Comparison of ENCODE assay signal across 32 mouse cellular contexts in genomic region chr1:63437529-63437928, GRCm38 (mm10). TPM values are rescaled to one million over a fixed set of nuclear protein-coding genes. Genes with fewer than 3 reads are reported as not detected.
DNase-seq lines count a peak whose midpoint lies in the region; ATAC-seq and TF ChIP-seq lines count a peak whose summit lies in the region.
"Had no signal": no experiment of that assay in that cellular context is flagged by ENCODE, and none has a peak within 500 bp of the region (broad histone marks: within the 10 kb centered on the region; RNA-seq: fewer than 3 reads in every experiment).

No protein-coding gene starts in this region.

- no peak overlapping the region for H3K27ac ChIP-seq in MEL (ENCODE audit: control insufficient read depth, low read depth, low read length)
- H3K27ac ChIP-seq: embryonic facial prominence, embryonic 15.5 days; forebrain, embryonic 13.5 days; hindbrain, embryonic 14.5 days; limb, embryonic 13.5 days; liver, embryonic 13.5 days; lung, embryonic 15.5 days; midbrain, embryonic 10.5 days; midbrain, embryonic 15.5 days; neural tube, embryonic 12.5 days had no signal

- peak; percentile 48 to 71; a peak in 3 of 4 replicates for TF ChIP-seq EP300 in MEL (IDR thresholded peaks at IDR 0.05; ENCODE audit: low read depth in 1 of 2, low read length in 2 of 2)

- no peaks in the 10 kb centered on the region for H3K4me1 ChIP-seq in MEL (ENCODE audit: control insufficient read depth in 1 of 2, insufficient read depth in 2 of 2, low read length in 2 of 2)
- H3K4me1 ChIP-seq: embryonic facial prominence, embryonic 15.5 days; forebrain, embryonic 13.5 days; heart, embryonic 12.5 days; limb, embryonic 13.5 days; liver, embryonic 13.5 days; midbrain, embryonic 15.5 days; neural tube, embryonic 12.5 days had no signal

- H3K79me2 ChIP-seq in MEL (ENCODE audit: control insufficient read depth, insufficient read depth, low read length, poor library complexity): no peaks in the 10 kb centered on the region

- no peak overlapping the region for H3K9ac ChIP-seq in MEL (ENCODE audit: control insufficient read depth, low read depth, low read length, poor library complexity, severe bottlenecking)
- H3K9ac ChIP-seq: embryonic facial prominence, embryonic 15.5 days; forebrain, embryonic 13.5 days; heart, embryonic 12.5 days; hindbrain, embryonic 14.5 days; limb, embryonic 13.5 days; liver, embryonic 13.5 days; lung, embryonic 15.5 days; midbrain, embryonic 15.5 days; neural tube, embryonic 12.5 days had no signal

- TF ChIP-seq RAD21 in MEL (IDR thresholded peaks at IDR 0.05; ENCODE audit: low read depth, low read length): no peak

- TF ChIP-seq CTCF in MEL (IDR thresholded peaks at IDR 0.05 in 2 of 3, conservative IDR thresholded peaks at IDR 0.05 in 1 of 3; ENCODE audit: control insufficient read depth in 1 of 3, insufficient read depth in 1 of 3, low read depth in 2 of 3, low read length in 3 of 3, poor library complexity in 1 of 3, severe bottlenecking in 1 of 3): no peak

- H3K4me3 ChIP-seq in MEL (ENCODE audit: control insufficient read depth in 1 of 2, insufficient read depth in 1 of 2, low read depth in 2 of 2, low read length in 2 of 2): no peak overlapping the region
- H3K4me3 ChIP-seq: embryonic facial prominence, embryonic 15.5 days; forebrain, embryonic 13.5 days; heart, embryonic 12.5 days; limb, embryonic 13.5 days; liver, embryonic 13.5 days; lung, embryonic 15.5 days; midbrain, embryonic 10.5 days; midbrain, embryonic 15.5 days; neural tube, embryonic 12.5 days had no signal

- H3K27me3 ChIP-seq in MEL (ENCODE audit: control insufficient read depth in 1 of 2, insufficient read depth in 2 of 2, low read length in 2 of 2): no peaks in the 10 kb centered on the region
- H3K27me3 ChIP-seq: embryonic facial prominence, embryonic 15.5 days; forebrain, embryonic 13.5 days; limb, embryonic 13.5 days; liver, embryonic 13.5 days; lung, embryonic 15.5 days; midbrain, embryonic 15.5 days had no signal

- no peaks in the 10 kb centered on the region for H3K36me3 ChIP-seq in MEL (ENCODE audit: control insufficient read depth in 1 of 2, insufficient read depth in 2 of 2, low read length in 2 of 2)
- H3K36me3 ChIP-seq: embryonic facial prominence, embryonic 15.5 days; heart, embryonic 12.5 days; limb, embryonic 13.5 days; liver, embryonic 13.5 days; lung, embryonic 15.5 days; midbrain, embryonic 10.5 days; midbrain, embryonic 15.5 days; neural tube, embryonic 12.5 days had no signal

- DNase-seq in spleen, postnatal 36 days (ENCODE audit: low spot score in 2 of 2): peak; percentile 6
- no peak for DNase-seq in spleen, postnatal 10 days (ENCODE audit: low spot score in 2 of 2)
- peak; percentile 89 for DNase-seq in MEL (ENCODE audit: low read depth, low spot score)
- DNase-seq in B cell, adult 2 months: no peak
- DNase-seq in cerebellum, adult 9-11 months: no peak
- DNase-seq: adrenal gland, adult 8-10 months; cerebellum, adult 11 months; cerebellum, adult 9-10 months; gastrocnemius, postnatal 14 days; heart, adult 18-20 months; heart, postnatal 4 days; kidney, adult 11 months; kidney, postnatal 14 days; layer of hippocampus, adult 9-11 months; liver, embryonic 13.5 days; lung, postnatal 36 days; right cerebral cortex, adult 18-20 months; spleen, adult 18-20 months; thymus, adult 2 months; thymus, postnatal 36 days had no signal

- no peak for TF ChIP-seq POLR2A in MEL (IDR thresholded peaks at IDR 0.05; ENCODE audit: control insufficient read depth in 1 of 2, insufficient read depth in 1 of 2, low read depth in 1 of 2, low read length in 2 of 2, poor library complexity in 1 of 2)

- H3K9me3 ChIP-seq in MEL (replicated peaks; ENCODE audit: insufficient read depth, low read length): no peaks in the 10 kb centered on the region
- H3K9me3 ChIP-seq: embryonic facial prominence, embryonic 15.5 days; forebrain, embryonic 13.5 days; heart, embryonic 12.5 days; limb, embryonic 13.5 days; liver, embryonic 13.5 days; lung, embryonic 15.5 days; midbrain, embryonic 10.5 days; midbrain, embryonic 15.5 days; neural tube, embryonic 12.5 days had no signal

- peak; percentile 91 to 94 for ATAC-seq in hematopoietic stem cell, adult 5-6 weeks (replicated peaks in 1 of 2; ENCODE audit: insufficient read depth in 1 of 2, low FRiP score in 2 of 2, low TSS enrichment in 1 of 2, low read depth in 1 of 2, poor library complexity in 2 of 2, severe bottlenecking in 2 of 2)
- ATAC-seq in erythroblast, adult 5-6 weeks (replicated peaks; ENCODE audit: low FRiP score, poor library complexity, severe bottlenecking): no peak
- ATAC-seq: forebrain, embryonic 13.5 days; inflammation-experienced regulatory T-cells, adult 6 months; midbrain, embryonic 15.5 days had no signal

TF ChIP-seq in MEL, 35 proteins besides CTCF, POLR2A, EP300 and RAD21:
- TF ChIP-seq ZC3H11A (IDR thresholded peaks at IDR 0.05; ENCODE audit: low read depth, low read length): no peak
- no peak for TF ChIP-seq GABPA (IDR thresholded peaks at IDR 0.05; ENCODE audit: low read depth, low read length)
- TF ChIP-seq MAFK (IDR thresholded peaks at IDR 0.05; ENCODE audit: borderline replicate concordance, low read depth, low read length): no peak
- no peak for TF ChIP-seq ZMIZ1 (IDR thresholded peaks at IDR 0.05; ENCODE audit: low read depth, low read length)
- no peak for TF ChIP-seq SMC3 (IDR thresholded peaks at IDR 0.05; ENCODE audit: low read depth, low read length)
- TF ChIP-seq ETS1 (IDR thresholded peaks at IDR 0.05; ENCODE audit: low read depth, low read length): peak; percentile 56
- TF ChIP-seq MAX (IDR thresholded peaks at IDR 0.05; ENCODE audit: low read length): no peak
- peak; percentile 45; the same call in 1 of the 2 replicates for TF ChIP-seq TCF12 (IDR thresholded peaks at IDR 0.05; ENCODE audit: low read depth, low read length)
- no peak for TF ChIP-seq MEF2A (IDR thresholded peaks at IDR 0.05; ENCODE audit: extremely low read depth, insufficient replicate concordance, low read depth, low read length, poor library complexity, severe bottlenecking)
- no peak for TF ChIP-seq TBP (IDR thresholded peaks at IDR 0.05; ENCODE audit: low read depth, low read length)
- no peak for TF ChIP-seq MXI1 (IDR thresholded peaks at IDR 0.05; ENCODE audit: low read depth, low read length)
- peak; percentile 58 for TF ChIP-seq GATA1 (IDR thresholded peaks at IDR 0.05; ENCODE audit: low read depth, low read length)
- TF ChIP-seq MYB (IDR thresholded peaks at IDR 0.05; ENCODE audit: low read depth, low read length): no peak
- 0 out of 2 replicates have a peak, but pooled peaks have one; percentile 20 for TF ChIP-seq RCOR1 (IDR thresholded peaks at IDR 0.05; ENCODE audit: low read depth, low read length)
- TF ChIP-seq CHD1 (IDR thresholded peaks at IDR 0.05; ENCODE audit: low read depth, low read length): no peak
- TF ChIP-seq POLR2AphosphoS5 (IDR thresholded peaks at IDR 0.05; ENCODE audit: borderline replicate concordance, low read depth, low read length): no peak
- no peak for TF ChIP-seq NRF1 (IDR thresholded peaks at IDR 0.05; ENCODE audit: insufficient read depth, low read depth, low read length, poor library complexity, severe bottlenecking)
- TF ChIP-seq CHD2 (IDR thresholded peaks at IDR 0.05; ENCODE audit: low read length): no peak
- no peak for TF ChIP-seq MAZ (IDR thresholded peaks at IDR 0.05; ENCODE audit: low read depth, low read length)
- no peak for TF ChIP-seq ZKSCAN1 (IDR thresholded peaks at IDR 0.05; ENCODE audit: low read depth, low read length)
- TF ChIP-seq TAL1 (IDR thresholded peaks at IDR 0.05; ENCODE audit: low read length): peak; percentile 48
- no peak for TF ChIP-seq E2F4 (IDR thresholded peaks at IDR 0.05; ENCODE audit: borderline replicate concordance, low read depth, low read length)
- TF ChIP-seq BHLHE40 (IDR thresholded peaks at IDR 0.05; ENCODE audit: borderline replicate concordance, low read depth, low read length): no peak
- no peak for TF ChIP-seq UBTF (IDR thresholded peaks at IDR 0.05; ENCODE audit: borderline replicate concordance, insufficient read depth, low read depth, low read length)

RNA-seq across cellular contexts. Expression of gene Adam23, which starts 8.2 kb away (rescaled TPM):
- not detected in 2 replicates for total RNA-seq in MEL (2012; rRNA removed)
- polyA plus RNA-seq in MEL (2012; ENCODE audit: insufficient read depth in 1 of 2, insufficient read length in 2 of 2, low read depth in 1 of 2, low replicate concordance in 2 of 2, missing spikeins in 1 of 2): not detected
- total RNA-seq in hematopoietic stem cell, adult 5-6 weeks (2017): not detected in 2 replicates
- not detected in 2 replicates for total RNA-seq in erythroblast, adult 5-6 weeks (2015; ENCODE audit: low replicate concordance)
- total RNA-seq in erythroblast, adult 5-6 weeks (2017; ENCODE audit: low replicate concordance): not detected in 2 replicates

Comparison
In these comparisons a context has a peak if more than half of its experiments do, and no peak if none do; other contexts are left out.
1. DNase-seq: peak in spleen, postnatal 36 days (2 of 2) and MEL (single experiment); none in spleen, postnatal 10 days (0 of 2), B cell, adult 2 months (0 of 2) and cerebellum, adult 9-11 months (single experiment).